Mouse (Mus musculus) hindbrain, embryonic 13.5 days (tissue): ENCODE measurements around the gene Tufm. TPM values are rescaled to one million over a fixed set of nuclear protein-coding genes. Genes with fewer than 3 reads are reported as not detected.

Source experiments
- polyA plus RNA-seq: library from polyadenylated mRNA; unstranded; fragments of >200 nt; fragmentation: Nextera tagmentation; extraction: Ambion mirVana; gene quantifications from 2 replicates; pipeline ENCODE4 v1.2.1, GENCODE M21; 2015

Tufm gene
- polyA plus RNA-seq, 1 experiment from 2014 or later: 120 TPM

Other genes with a start within 250 kb of the Tufm start
- 248 and 253 TPM in 2 replicates for gene Sbk1, start 214.7 kb upstream of the Tufm start, polyA plus RNA-seq
- gene Lat, start 117.8 kb upstream of the Tufm start, polyA plus RNA-seq: 1.3 and 1.9 TPM in 2 replicates
- 77.5 and 79.9 TPM in 2 replicates for gene Spns1, start 109.9 kb upstream of the Tufm start, polyA plus RNA-seq
- gene Nfatc2ip, start 90.6 kb upstream of the Tufm start, polyA plus RNA-seq: 3.1 and 3.2 TPM in 2 replicates
- 0.06 TPM in 1 of 2 replicates, not detected in the other for gene Cd19, start 72.5 kb upstream of the Tufm start, polyA plus RNA-seq
- 24.3 and 26.8 TPM in 2 replicates for gene Rabep2, start 58.6 kb upstream of the Tufm start, polyA plus RNA-seq
- gene Atp2a1, start 24.3 kb upstream of the Tufm start, polyA plus RNA-seq: 1.5 and 4.1 TPM in 2 replicates
- gene Sh2b1, start 11.9 kb upstream of the Tufm start, polyA plus RNA-seq: 63.7 and 64.5 TPM in 2 replicates
- gene Atxn2l, start 16.1 kb downstream of the Tufm start, polyA plus RNA-seq: 61.6 and 65.4 TPM in 2 replicates
- 205 and 210 TPM in 2 replicates for gene Eif3c, start 79.0 kb downstream of the Tufm start, polyA plus RNA-seq
- 0.66 and 0.68 TPM in 2 replicates for gene Apobr, start 97.6 kb downstream of the Tufm start, polyA plus RNA-seq
- gene Cln3, start 98.5 kb downstream of the Tufm start, polyA plus RNA-seq: 31.1 and 35.2 TPM in 2 replicates
- not detected in 2 replicates for gene Il27, start 107.6 kb downstream of the Tufm start, polyA plus RNA-seq
- 8.8 and 9.8 TPM in 2 replicates for gene Nupr1, start 143.5 kb downstream of the Tufm start, polyA plus RNA-seq
- 53.4 and 56.5 TPM in 2 replicates for gene Sgf29, start 161.9 kb downstream of the Tufm start, polyA plus RNA-seq
- 1.4 and 1.6 TPM in 2 replicates for gene Sult1a1, start 189.1 kb downstream of the Tufm start, polyA plus RNA-seq
- 149 and 154 TPM in 2 replicates for gene Bola2, start 208.0 kb downstream of the Tufm start, polyA plus RNA-seq
- 20.9 and 22.2 TPM in 2 replicates for gene Slx1b, start 208.4 kb downstream of the Tufm start, polyA plus RNA-seq
- 81.4 and 90.1 TPM in 2 replicates for gene Coro1a, start 220.4 kb downstream of the Tufm start, polyA plus RNA-seq